Mouse (Mus musculus): ENCODE results near the gene Far2.
"Not testable (repeated sequence)": the region's sequence is repeated elsewhere in the genome, so short reads cannot be mapped to it uniquely, and the experiment has no call there.

Far2 gene

GRCm38 (mm10) chr6:148117696-148118095 is 70.6 kb downstream of the Far2 start:
- DNase-seq (ENCODE audit: low spot score in 2 of 2), result no peak

DNA sequence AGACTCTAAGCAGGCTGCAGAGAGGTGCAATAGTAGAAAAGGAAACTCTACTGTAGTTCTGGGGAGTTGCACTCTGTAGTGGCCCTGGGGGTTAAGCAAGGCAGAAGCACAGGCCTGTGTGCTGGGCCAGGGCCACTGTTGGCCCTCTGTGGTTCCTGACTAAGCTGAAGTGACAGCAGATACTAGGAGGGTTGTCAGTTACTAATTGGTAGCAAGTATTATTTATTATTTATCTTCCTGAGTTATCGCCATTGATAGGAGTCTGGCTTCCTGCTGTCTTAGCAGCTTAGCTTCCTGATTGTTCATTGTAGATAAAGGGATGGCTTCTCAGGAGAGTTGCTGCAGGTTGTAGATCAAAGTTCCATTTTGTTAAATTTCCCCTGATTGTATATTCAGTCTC is 73.6 kb downstream of the Far2 start:
- DNase-seq (ENCODE audit: low spot score in 2 of 2), result no peak

DNA sequence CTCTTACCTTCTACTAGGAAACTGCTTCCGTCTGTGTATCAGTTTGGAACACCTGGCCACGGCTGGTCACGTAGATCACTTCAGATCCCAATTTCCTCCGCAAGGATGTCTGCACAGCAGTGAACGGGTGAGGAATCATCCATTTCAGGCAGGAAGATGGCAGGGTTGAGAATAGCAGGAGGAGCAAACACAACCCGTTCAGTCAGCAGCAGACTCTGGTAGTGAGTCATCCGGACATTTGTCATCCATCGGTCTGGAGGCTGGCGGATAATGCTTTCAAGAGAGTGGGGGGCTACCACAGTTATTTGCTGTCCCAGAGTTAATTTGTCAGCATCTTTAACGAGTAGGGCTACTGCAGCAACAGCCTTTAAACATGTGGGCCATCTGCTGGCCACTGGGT is 79.8 kb downstream of the Far2 start:
- DNase-seq (ENCODE audit: low spot score in 2 of 2), result not testable (repeated sequence)

- no peak for DNase-seq (ENCODE audit: low spot score in 2 of 2)
Measured at GRCm38 (mm10) chr6:148132314-148132713, 85.3 kb downstream of the Far2 start.

DNA sequence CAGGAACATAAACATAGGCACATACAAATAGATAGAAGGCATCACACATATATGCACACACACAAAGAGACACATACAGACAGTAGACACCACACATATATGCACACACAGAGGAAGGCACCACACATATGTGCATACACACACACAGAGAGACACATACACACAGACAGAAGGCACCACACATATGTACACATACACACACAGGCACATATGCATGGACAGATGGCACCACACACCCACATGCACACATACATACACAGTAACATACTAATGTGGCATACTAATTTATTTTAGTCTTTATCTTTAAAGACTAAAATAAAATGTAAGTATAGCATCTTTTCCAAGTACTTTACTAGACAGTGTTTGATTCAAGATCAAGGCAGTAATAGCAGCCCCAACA is 86.5 kb downstream of the Far2 start:
- no peak for DNase-seq (ENCODE audit: low spot score in 2 of 2)

DNA sequence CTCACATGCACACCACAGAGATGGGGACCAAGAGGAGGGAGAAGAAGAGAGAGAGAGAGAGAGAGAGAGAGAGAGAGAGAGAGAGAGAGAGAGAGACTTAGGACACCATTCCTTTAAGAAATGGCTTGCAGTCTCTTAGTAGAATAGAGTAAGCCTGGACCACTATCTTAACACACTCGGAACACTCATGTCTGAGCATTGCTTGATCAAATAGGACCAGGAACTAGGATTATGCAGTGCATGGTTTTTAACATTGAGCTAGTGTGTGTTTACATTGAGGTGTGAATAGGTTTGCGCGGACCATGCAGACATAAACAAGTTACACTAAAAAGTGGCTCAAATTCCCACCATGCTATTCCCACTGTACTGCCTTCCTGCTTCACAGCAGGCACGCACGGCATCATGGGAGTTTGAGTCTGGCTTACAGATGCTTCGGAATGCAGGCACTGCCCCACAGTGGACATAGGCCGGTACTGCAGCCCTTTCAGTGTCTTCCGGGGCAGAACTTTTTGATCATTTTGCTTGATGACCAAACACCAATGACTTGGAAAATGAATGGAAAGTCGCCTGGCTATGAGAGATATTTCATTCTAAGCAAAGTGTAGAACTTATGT is 88.8 kb downstream of the Far2 start:
- peak; percentile 11 to 28 for DNase-seq (ENCODE audit: low spot score in 2 of 2)

- DNase-seq (ENCODE audit: low spot score in 2 of 2), result no peak
Measured at GRCm38 (mm10) chr6:148139288-148139995, 92.4 kb downstream of the Far2 start.

DNA sequence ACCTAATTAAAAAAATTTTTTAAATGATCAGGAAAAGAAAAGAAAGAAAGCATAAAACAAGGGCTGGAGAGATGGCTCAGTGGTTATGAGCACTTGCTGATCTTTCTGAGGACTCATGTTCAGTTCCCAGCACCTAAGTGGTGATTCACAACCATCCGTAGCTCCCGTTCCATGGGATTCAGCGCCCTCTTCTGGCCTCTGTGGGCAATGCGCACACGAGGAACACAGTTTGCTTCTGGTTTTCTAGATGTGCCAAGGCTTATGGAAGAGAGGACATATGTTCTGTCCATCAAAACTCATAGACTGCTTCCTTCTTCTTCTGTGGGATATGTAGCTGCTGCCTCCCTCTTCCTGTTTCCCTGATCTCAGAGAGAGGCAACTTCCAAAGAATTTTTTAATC is 94.8 kb downstream of the Far2 start:
- no peak for DNase-seq (ENCODE audit: low spot score in 2 of 2)

DNA sequence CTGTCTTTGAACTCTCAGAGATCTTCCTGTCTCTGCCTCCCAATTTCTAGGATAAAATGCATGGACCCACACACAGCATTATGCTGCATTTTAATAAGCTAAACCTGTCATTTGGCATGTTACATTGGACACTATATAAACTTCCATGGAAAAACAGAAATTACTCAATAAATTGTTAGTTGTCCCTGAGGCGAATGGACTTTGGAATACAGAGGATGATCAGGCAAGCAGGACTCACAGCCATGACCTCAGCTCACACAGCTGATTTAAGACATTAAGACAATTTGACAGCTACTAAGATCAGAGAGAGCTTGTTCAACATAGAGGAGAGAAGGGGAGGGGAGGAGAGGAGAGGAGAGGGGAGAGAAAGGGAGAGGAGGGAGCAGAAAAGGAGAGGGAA is 95.4 kb downstream of the Far2 start:
- no peak for DNase-seq (ENCODE audit: low spot score in 2 of 2)

DNA sequence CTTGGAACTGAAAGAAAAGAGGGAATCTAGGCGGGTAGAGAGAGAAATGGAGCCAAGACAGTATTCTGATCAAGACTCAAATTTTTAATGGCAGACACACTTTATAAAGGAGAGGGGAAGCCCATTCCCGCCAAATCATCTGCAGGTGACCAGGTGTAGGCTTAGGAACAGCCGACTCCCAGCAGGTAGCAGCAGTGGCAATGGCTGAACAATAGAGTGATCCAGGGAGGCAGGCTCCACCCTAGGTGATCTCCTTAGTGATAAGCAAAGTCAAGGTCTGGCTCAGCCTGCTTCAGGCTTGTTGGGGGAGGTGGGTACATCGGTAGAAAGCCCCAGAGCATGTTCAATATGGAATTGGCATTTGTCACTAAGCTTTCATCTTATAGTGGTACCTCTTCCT is 105.2 kb downstream of the Far2 start:
- DNase-seq (ENCODE audit: low spot score in 2 of 2), result not testable (repeated sequence)

- no peak for DNase-seq (ENCODE audit: low spot score in 2 of 2)
Measured at GRCm38 (mm10) chr6:148172904-148173303, 125.8 kb downstream of the Far2 start.

DNA sequence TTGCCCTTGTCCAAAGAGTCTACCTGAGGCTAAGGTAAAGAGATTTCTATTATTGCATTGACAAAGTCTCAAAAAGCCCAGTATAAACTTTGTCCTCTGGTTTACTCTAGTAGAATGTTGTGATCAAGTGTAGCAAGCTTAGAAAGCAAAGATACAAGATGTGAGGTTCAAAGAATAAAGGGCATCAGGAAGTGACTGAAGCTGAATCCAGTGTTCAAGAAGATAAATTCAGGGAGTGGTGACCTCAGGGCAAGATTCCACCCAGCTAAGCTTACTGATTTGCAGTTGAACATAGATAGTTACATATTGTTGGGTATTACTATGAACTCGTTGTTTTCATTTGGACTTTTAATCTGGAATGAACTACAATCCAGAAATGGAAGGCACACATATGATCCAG is 138.6 kb downstream of the Far2 start:
- DNase-seq (ENCODE audit: low spot score in 2 of 2), result no peak

- DNase-seq (ENCODE audit: low spot score in 2 of 2), result no peak
Measured at GRCm38 (mm10) chr6:148193972-148194701, 147.1 kb downstream of the Far2 start.

- DNase-seq (ENCODE audit: low spot score in 2 of 2), result no peak
Measured at GRCm38 (mm10) chr6:148199177-148199576, 152.1 kb downstream of the Far2 start.

GRCm38 (mm10) chr6:148199729-148200128 is 152.7 kb downstream of the Far2 start:
- no peak for DNase-seq (ENCODE audit: low spot score in 2 of 2)

- no peak for DNase-seq (ENCODE audit: low spot score in 2 of 2)
Measured at GRCm38 (mm10) chr6:148205134-148205533, 158.1 kb downstream of the Far2 start.

- no peak for DNase-seq (ENCODE audit: low spot score in 2 of 2)
Measured at GRCm38 (mm10) chr6:148207522-148207921, 160.5 kb downstream of the Far2 start.

GRCm38 (mm10) chr6:148211391-148211876 is 164.4 kb downstream of the Far2 start:
- DNase-seq (ENCODE audit: low spot score in 2 of 2), result no peak

GRCm38 (mm10) chr6:148211897-148212680 is 165.0 kb downstream of the Far2 start, which contains the start of gene Ergic2:
Gene Ergic2 (minus strand): TSS chr6:148212374.
- peak; percentile 91 to 95 for DNase-seq (ENCODE audit: low spot score in 2 of 2)

DNA sequence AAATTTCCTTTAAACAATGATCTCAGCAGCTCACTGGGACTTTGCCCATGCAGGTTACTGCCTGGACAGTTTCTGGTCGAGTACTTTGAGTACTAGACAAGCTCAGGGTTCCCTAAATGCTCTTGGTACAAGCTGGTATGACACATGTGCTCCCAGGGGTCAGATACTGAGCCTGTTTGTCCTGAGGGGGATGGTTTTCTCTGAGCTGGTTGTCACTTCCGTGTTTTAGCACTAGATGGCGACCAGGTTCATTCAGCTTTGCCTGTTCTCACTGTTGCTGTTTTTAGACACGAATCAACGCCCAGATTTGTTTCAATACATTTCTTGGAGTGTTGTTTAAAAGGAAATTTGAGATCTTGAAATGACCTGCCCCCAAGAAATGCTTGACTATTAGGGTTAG is 167.7 kb downstream of the Far2 start:
- peak in 1 of 2 experiments; percentile 49 for DNase-seq (ENCODE audit: low spot score in 2 of 2)

DNA sequence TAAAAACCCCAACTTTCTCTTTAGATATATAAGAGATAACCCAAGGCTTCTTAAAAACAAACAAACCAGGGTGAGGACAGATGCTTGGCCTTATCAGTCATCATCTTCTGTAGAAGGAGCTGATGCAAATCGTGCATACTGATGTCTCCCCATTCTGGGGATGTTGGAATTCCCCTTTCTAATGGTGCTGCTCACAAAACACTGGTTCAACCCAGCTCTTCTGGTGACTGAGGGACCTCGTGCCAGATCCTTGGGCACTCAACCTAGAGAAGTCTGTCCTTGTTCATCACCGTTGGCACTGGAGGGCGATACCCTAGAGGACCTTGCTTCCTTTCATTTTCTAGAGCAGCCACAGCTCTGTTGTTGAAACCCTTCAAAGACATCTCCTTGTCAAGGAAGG is 169.7 kb downstream of the Far2 start:
- DNase-seq (ENCODE audit: low spot score in 2 of 2), result no peak
